Mouse (Mus musculus): ENCODE data around the gene Dicer1. TPM values are rescaled to one million over a fixed set of nuclear protein-coding genes. Genes with fewer than 3 reads are reported as not detected.

Dicer1 gene
- polyA plus RNA-seq, 1 experiment from 2014 or later: 24.6 TPM

GRCm38 (mm10) chr12:104769201-104769785 is 17.5 kb upstream of the Dicer1 start:
- no peak overlapping the region for H3K27ac ChIP-seq (ENCODE audit: low read depth)
- no peak for DNase-seq (ENCODE audit: low spot score)

GRCm38 (mm10) chr12:104767183-104767582 is 15.4 kb upstream of the Dicer1 start:
- no peaks in the 10 kb centered on the region for H3K9me3 ChIP-seq (ENCODE audit: control insufficient read depth, low read length)
- DNase-seq (ENCODE audit: low spot score) (no peak), ATAC-seq (replicated peaks; ENCODE audit: low FRiP score, low TSS enrichment, low read depth) (no peak)
- no peaks in the 10 kb centered on the region for H3K27me3 ChIP-seq (replicated peaks; ENCODE audit: control insufficient read depth, insufficient read depth, low read length)
- H3K9ac ChIP-seq (ENCODE audit: low read length): no peak overlapping the region
- 73% methylated on average over 4 of the region's 4 CpGs for WGBS
- H3K27ac ChIP-seq (ENCODE audit: low read depth): no peak overlapping the region
- H3K4me1 ChIP-seq (replicated peaks; ENCODE audit: control insufficient read depth, insufficient read depth, low read length): peaks cover 5% of the 10 kb centered on the region; the same call in 1 of the 2 replicates
- no peaks in the 10 kb centered on the region for H3K36me3 ChIP-seq (ENCODE audit: control insufficient read depth, insufficient read depth, low read length)
- no peak overlapping the region for H3K4me3 ChIP-seq (ENCODE audit: low read depth, low read length)
- H3K4me2 ChIP-seq (ENCODE audit: low read length): no peak overlapping the region

More at GRCm38 (mm10) chr12:104769201-104769785, 17.5 kb upstream of the Dicer1 start:
- WGBS: 61% methylated on average over 10 of the region's 10 CpGs
- Histone ChIP-seq H3K9ac (ENCODE audit: low read length) (no peak overlapping the region), H3K4me3 (ENCODE audit: low read depth, low read length) (no peak overlapping the region), H3K27me3 (replicated peaks; ENCODE audit: control insufficient read depth, insufficient read depth, low read length) (no peaks in the 10 kb centered on the region), H3K36me3 (ENCODE audit: control insufficient read depth, insufficient read depth, low read length) (no peaks in the 10 kb centered on the region), H3K9me3 (ENCODE audit: control insufficient read depth, low read length) (no peaks in the 10 kb centered on the region), H3K4me1 (replicated peaks; ENCODE audit: control insufficient read depth, insufficient read depth, low read length) (peaks cover 5% of the 10 kb centered on the region; the same call in 1 of the 2 replicates), H3K4me2 (ENCODE audit: low read length) (no peak overlapping the region)
- ATAC-seq (replicated peaks; ENCODE audit: low FRiP score, low TSS enrichment, low read depth): no peak

- Histone ChIP-seq H3K36me3 (ENCODE audit: control insufficient read depth, insufficient read depth, low read length) (no peaks in the 10 kb centered on the region), H3K4me3 (ENCODE audit: low read depth, low read length) (no peak overlapping the region), H3K4me2 (ENCODE audit: low read length) (no peak overlapping the region), H3K9me3 (ENCODE audit: control insufficient read depth, low read length) (no peaks in the 10 kb centered on the region), H3K27ac (ENCODE audit: low read depth) (no peak overlapping the region), H3K9ac (ENCODE audit: low read length) (no peak overlapping the region), H3K4me1 (replicated peaks; ENCODE audit: control insufficient read depth, insufficient read depth, low read length) (peaks cover 5% of the 10 kb centered on the region; the same call in 1 of the 2 replicates), H3K27me3 (replicated peaks; ENCODE audit: control insufficient read depth, insufficient read depth, low read length) (no peaks in the 10 kb centered on the region)
- WGBS: 83% methylated on average over 7 of the region's 7 CpGs
- DNase-seq (ENCODE audit: low spot score) (no peak), ATAC-seq (replicated peaks; ENCODE audit: low FRiP score, low TSS enrichment, low read depth) (no peak)
These were observed 14.0 kb upstream of the Dicer1 start for GRCm38 (mm10) chr12:104765761-104766160.

GRCm38 (mm10) chr12:104765116-104765515 is 13.4 kb upstream of the Dicer1 start:
- H3K4me1 ChIP-seq (replicated peaks; ENCODE audit: control insufficient read depth, insufficient read depth, low read length): peaks cover 5% of the 10 kb centered on the region; the same call in 1 of the 2 replicates
- H3K27me3 ChIP-seq (replicated peaks; ENCODE audit: control insufficient read depth, insufficient read depth, low read length): no peaks in the 10 kb centered on the region
- 76% methylated on average over 5 of the region's 5 CpGs for WGBS
- no peak for DNase-seq (ENCODE audit: low spot score)
- no peaks in the 10 kb centered on the region for H3K36me3 ChIP-seq (ENCODE audit: control insufficient read depth, insufficient read depth, low read length)
- H3K4me3 ChIP-seq (ENCODE audit: low read depth, low read length): no peak overlapping the region
- no peak overlapping the region for H3K27ac ChIP-seq (ENCODE audit: low read depth)
- no peak overlapping the region for H3K4me2 ChIP-seq (ENCODE audit: low read length)
- H3K9me3 ChIP-seq (ENCODE audit: control insufficient read depth, low read length): no peaks in the 10 kb centered on the region
- ATAC-seq (replicated peaks; ENCODE audit: low FRiP score, low TSS enrichment, low read depth): no peak
- no peak overlapping the region for H3K9ac ChIP-seq (ENCODE audit: low read length)

GRCm38 (mm10) chr12:104763918-104764317 is 12.2 kb upstream of the Dicer1 start:
- ATAC-seq (replicated peaks; ENCODE audit: low FRiP score, low TSS enrichment, low read depth) (no peak), DNase-seq (ENCODE audit: low spot score) (no peak)
- no peak overlapping the region for H3K4me3 ChIP-seq (ENCODE audit: low read depth, low read length)
- H3K27ac ChIP-seq (ENCODE audit: low read depth): no peak overlapping the region
- H3K27me3 ChIP-seq (replicated peaks; ENCODE audit: control insufficient read depth, insufficient read depth, low read length): no peaks in the 10 kb centered on the region
- H3K9ac ChIP-seq (ENCODE audit: low read length): no peak overlapping the region
- H3K36me3 ChIP-seq (ENCODE audit: control insufficient read depth, insufficient read depth, low read length): no peaks in the 10 kb centered on the region
- no peak overlapping the region for H3K4me2 ChIP-seq (ENCODE audit: low read length)
- WGBS: 78% methylated on average over 6 of the region's 6 CpGs
- H3K4me1 ChIP-seq (replicated peaks; ENCODE audit: control insufficient read depth, insufficient read depth, low read length): 0 out of 2 replicates have a peak, but pooled peaks cover 5% of the 10 kb centered on the region
- H3K9me3 ChIP-seq (ENCODE audit: control insufficient read depth, low read length): no peaks in the 10 kb centered on the region

- H3K9ac ChIP-seq (ENCODE audit: low read length): no peak overlapping the region
- no peaks in the 10 kb centered on the region for H3K36me3 ChIP-seq (ENCODE audit: control insufficient read depth, insufficient read depth, low read length)
- H3K4me3 ChIP-seq (ENCODE audit: low read depth, low read length): no peak overlapping the region
- ATAC-seq (replicated peaks; ENCODE audit: low FRiP score, low TSS enrichment, low read depth): no peak
- 84% methylated on average over 8 of the region's 8 CpGs for WGBS
- H3K27me3 ChIP-seq (replicated peaks; ENCODE audit: control insufficient read depth, insufficient read depth, low read length): no peaks in the 10 kb centered on the region
- no peak overlapping the region for H3K4me2 ChIP-seq (ENCODE audit: low read length)
- DNase-seq (ENCODE audit: low spot score): no peak
- no peak overlapping the region for H3K27ac ChIP-seq (ENCODE audit: low read depth)
- no peaks in the 10 kb centered on the region for H3K9me3 ChIP-seq (ENCODE audit: control insufficient read depth, low read length)
- no peaks in the 10 kb centered on the region for H3K4me1 ChIP-seq (replicated peaks; ENCODE audit: control insufficient read depth, insufficient read depth, low read length)
These were observed 9.7 kb upstream of the Dicer1 start for GRCm38 (mm10) chr12:104761411-104761810.

GRCm38 (mm10) chr12:104758066-104758465 is 6.3 kb upstream of the Dicer1 start:
- Histone ChIP-seq H3K9ac (ENCODE audit: low read length) (no peak overlapping the region), H3K36me3 (ENCODE audit: control insufficient read depth, insufficient read depth, low read length) (no peaks in the 10 kb centered on the region), H3K4me3 (ENCODE audit: low read depth, low read length) (no peak overlapping the region), H3K27me3 (replicated peaks; ENCODE audit: control insufficient read depth, insufficient read depth, low read length) (no peaks in the 10 kb centered on the region), H3K4me1 (replicated peaks; ENCODE audit: control insufficient read depth, insufficient read depth, low read length) (no peaks in the 10 kb centered on the region), H3K4me2 (ENCODE audit: low read length) (no peak overlapping the region), H3K9me3 (ENCODE audit: control insufficient read depth, low read length) (no peaks in the 10 kb centered on the region), H3K27ac (ENCODE audit: low read depth) (no peak overlapping the region)
- ATAC-seq (replicated peaks; ENCODE audit: low FRiP score, low TSS enrichment, low read depth) (no peak), DNase-seq (ENCODE audit: low spot score) (no peak)
- WGBS: 87% methylated on average over 7 of the region's 7 CpGs

GRCm38 (mm10) chr12:104753686-104754085 is 1.9 kb upstream of the Dicer1 start:
- Histone ChIP-seq H3K27me3 (replicated peaks; ENCODE audit: control insufficient read depth, insufficient read depth, low read length) (no peaks in the 10 kb centered on the region), H3K4me2 (ENCODE audit: low read length) (no peak overlapping the region), H3K9ac (ENCODE audit: low read length) (no peak overlapping the region), H3K27ac (ENCODE audit: low read depth) (no peak overlapping the region), H3K4me1 (replicated peaks; ENCODE audit: control insufficient read depth, insufficient read depth, low read length) (peaks cover 27% of the 10 kb centered on the region), H3K9me3 (ENCODE audit: control insufficient read depth, low read length) (no peaks in the 10 kb centered on the region), H3K4me3 (ENCODE audit: low read depth, low read length) (no peak overlapping the region), H3K36me3 (ENCODE audit: control insufficient read depth, insufficient read depth, low read length) (0 out of 2 replicates have a peak, but pooled peaks cover 5% of the 10 kb centered on the region)
- no peak for DNase-seq (ENCODE audit: low spot score)
- WGBS: 59% methylated on average over 4 of the region's 4 CpGs
- ATAC-seq (replicated peaks; ENCODE audit: low FRiP score, low TSS enrichment, low read depth): no peak

GRCm38 (mm10) chr12:104751331-104751813 is 380 bp downstream of the Dicer1 start:
- H3K36me3 ChIP-seq (ENCODE audit: control insufficient read depth, insufficient read depth, low read length): peaks cover 10% of the 10 kb centered on the region; the same call in 1 of the 2 replicates
- H3K9ac ChIP-seq (ENCODE audit: low read length): peak overlapping the region; percentile 85
- H3K27ac ChIP-seq (ENCODE audit: low read depth): peak overlapping the region; percentile 80
- H3K9me3 ChIP-seq (ENCODE audit: control insufficient read depth, low read length): no peaks in the 10 kb centered on the region
- ATAC-seq (replicated peaks; ENCODE audit: low FRiP score, low TSS enrichment, low read depth) (peak; percentile 48), DNase-seq (ENCODE audit: low spot score) (peak; percentile 83)
- under 1% methylated on average over 50 of the region's 52 CpGs for WGBS
- no peaks in the 10 kb centered on the region for H3K27me3 ChIP-seq (replicated peaks; ENCODE audit: control insufficient read depth, insufficient read depth, low read length)
- H3K4me1 ChIP-seq (replicated peaks; ENCODE audit: control insufficient read depth, insufficient read depth, low read length): peaks cover 36% of the 10 kb centered on the region
- peak overlapping the region; percentile 93 for H3K4me2 ChIP-seq (ENCODE audit: low read length)
- peak overlapping the region; percentile 79 for H3K4me3 ChIP-seq (ENCODE audit: low read depth, low read length)
